Mouse (Mus musculus) MEL (cell line): ENCODE measurements around the gene Tedc1. TPM values are rescaled to one million over a fixed set of nuclear protein-coding genes. Genes with fewer than 3 reads are reported as not detected.

Experiments
- DNase-seq: peaks from one replicate; pipeline ENCODE4 v3.0.0; 2011; ENCODE audit warnings: low read depth, low spot score
- H3K27ac ChIP-seq: 2 replicates; pipeline ENCODE4 v1.5.1; 2012; ENCODE audit warnings: low read depth, mild to moderate bottlenecking, control low read depth, low read length, moderate library complexity; ENCODE audit not compliant: control insufficient read depth
- H3K27me3 ChIP-seq, 2 experiments: fragments of 150-350 bp in 1 of 2; sonication (generic) in 1 of 2; 2 replicates each; pipeline ENCODE4 v1.6.1; 2012; ENCODE audit warnings: low read length in 2 of 2, mild to moderate bottlenecking in 2 of 2, improper control_type of control experiment in 1 of 2, moderate library complexity in 1 of 2; ENCODE audit not compliant: insufficient read depth in 2 of 2, control insufficient read depth in 1 of 2
- H3K36me3 ChIP-seq, 2 experiments: 2 replicates each; pipeline ENCODE4 v1.6.1; 2012 to 2014; ENCODE audit warnings: low read length in 2 of 2, improper control_type of control experiment in 1 of 2, inconsistent platforms in 1 of 2, mild to moderate bottlenecking in 1 of 2; ENCODE audit not compliant: insufficient read depth in 2 of 2, control insufficient read depth in 1 of 2
- H3K4me1 ChIP-seq, 2 experiments: fragments of 150-350 bp in 1 of 2; sonication (generic) in 1 of 2; 2 replicates each; pipeline ENCODE4 v1.6.1; 2012; ENCODE audit warnings: low read length in 2 of 2, improper control_type of control experiment in 1 of 2, mild to moderate bottlenecking in 1 of 2; ENCODE audit not compliant: insufficient read depth in 2 of 2, control insufficient read depth in 1 of 2
- H3K4me3 ChIP-seq, 2 experiments: fragments of 150-350 bp in 1 of 2; sonication (generic) in 1 of 2; 2 replicates each; pipeline ENCODE4 v1.5.1; 2012; ENCODE audit warnings: low read depth in 2 of 2, low read length in 2 of 2, mild to moderate bottlenecking in 2 of 2, moderate library complexity in 2 of 2, control low read depth in 1 of 2, improper control_type of control experiment in 1 of 2; ENCODE audit not compliant: control insufficient read depth in 1 of 2, insufficient read depth in 1 of 2
- H3K79me2 ChIP-seq: 2 replicates; pipeline ENCODE4 v1.6.1; 2012; ENCODE audit warnings: mild to moderate bottlenecking, low read length, moderate library complexity; ENCODE audit not compliant: control insufficient read depth, poor library complexity, insufficient read depth
- H3K9ac ChIP-seq: 2 replicates; pipeline ENCODE4 v1.6.1; 2012; ENCODE audit warnings: low read depth, mild to moderate bottlenecking, control low read depth, low read length, moderate library complexity; ENCODE audit not compliant: control insufficient read depth, poor library complexity, severe bottlenecking
- H3K9me3 ChIP-seq: fragments of 150-350 bp; sonication (generic); replicated peaks from 2 replicates; pipeline ENCODE4 v1.6.1; 2012; ENCODE audit warnings: mild to moderate bottlenecking, low read length, improper control_type of control experiment, moderate library complexity; ENCODE audit not compliant: insufficient read depth
- BHLHE40 ChIP-seq: IDR thresholded peaks from 2 replicates; pipeline ENCODE4 v1.6.1; 2012; ENCODE audit warnings: low read depth, mild to moderate bottlenecking, inconsistent platforms, low read length, improper control_type of control experiment, borderline replicate concordance
- CTCF ChIP-seq, 3 experiments: IDR thresholded peaks in 2 of 3; conservative IDR thresholded peaks in 1 of 3; 2 replicates each; pipeline ENCODE4 v1.5.1; 2011 to 2012; ENCODE audit warnings: low read length in 3 of 3, low read depth in 2 of 3, mild to moderate bottlenecking in 2 of 3, improper control_type of control experiment in 1 of 3, inconsistent platforms in 1 of 3, mixed read lengths in 1 of 3, moderate library complexity in 1 of 3; ENCODE audit not compliant: control insufficient read depth in 1 of 3, insufficient read depth in 1 of 3, poor library complexity in 1 of 3, severe bottlenecking in 1 of 3
- ELF1 ChIP-seq: IDR thresholded peaks from 2 replicates; pipeline ENCODE4 v1.6.1; 2014; ENCODE audit warnings: low read depth, mild to moderate bottlenecking, inconsistent platforms, low read length, improper control_type of control experiment, moderate library complexity
- ETS1 ChIP-seq: IDR thresholded peaks from 2 replicates; pipeline ENCODE4 v1.6.1; 2012; ENCODE audit warnings: low read depth, mild to moderate bottlenecking, inconsistent platforms, low read length, improper control_type of control experiment, moderate library complexity
- GABPA ChIP-seq: IDR thresholded peaks from 2 replicates; pipeline ENCODE4 v1.6.1; 2012; ENCODE audit warnings: low read depth, mild to moderate bottlenecking, inconsistent platforms, low read length, improper control_type of control experiment, moderate library complexity
- HCFC1 ChIP-seq: IDR thresholded peaks from 2 replicates; pipeline ENCODE4 v1.6.1; 2012; ENCODE audit warnings: low read depth, mild to moderate bottlenecking, inconsistent platforms, low read length, improper control_type of control experiment, moderate library complexity
- JUND ChIP-seq: IDR thresholded peaks from 2 replicates; pipeline ENCODE4 v1.6.1; 2011; ENCODE audit warnings: low read depth, mild to moderate bottlenecking, improper control_type of control experiment, low read length
- MAFK ChIP-seq: IDR thresholded peaks from 2 replicates; pipeline ENCODE4 v1.6.1; 2011; ENCODE audit warnings: low read depth, mild to moderate bottlenecking, low read length, improper control_type of control experiment, borderline replicate concordance
- MAX ChIP-seq: IDR thresholded peaks from 2 replicates; pipeline ENCODE4 v1.6.1; 2011; ENCODE audit warnings: low read length, improper control_type of control experiment
- MAZ ChIP-seq: IDR thresholded peaks from 2 replicates; pipeline ENCODE4 v1.6.1; 2012; ENCODE audit warnings: low read depth, mild to moderate bottlenecking, inconsistent platforms, low read length, improper control_type of control experiment
- MEF2A ChIP-seq: IDR thresholded peaks from 2 replicates; pipeline ENCODE4 v1.6.1; 2014; ENCODE audit warnings: low read depth, mild to moderate bottlenecking, inconsistent platforms, low read length, improper control_type of control experiment; ENCODE audit not compliant: poor library complexity, insufficient replicate concordance, severe bottlenecking; ENCODE audit errors: extremely low read depth
- MXI1 ChIP-seq: IDR thresholded peaks from 2 replicates; pipeline ENCODE4 v1.6.1; 2011; ENCODE audit warnings: mild to moderate bottlenecking, low read depth, low read length, improper control_type of control experiment
- MYC ChIP-seq: IDR thresholded peaks from 2 replicates; pipeline ENCODE4 v1.6.1; 2011; ENCODE audit warnings: low read depth, mild to moderate bottlenecking, low read length, improper control_type of control experiment, moderate library complexity
- NRF1 ChIP-seq: IDR thresholded peaks from 2 replicates; pipeline ENCODE4 v1.6.1; 2014; ENCODE audit warnings: low read depth, mild to moderate bottlenecking, inconsistent platforms, low read length, improper control_type of control experiment, moderate library complexity; ENCODE audit not compliant: poor library complexity, insufficient read depth, severe bottlenecking
- POLR2A ChIP-seq, 2 experiments: IDR thresholded peaks; 2 replicates each; pipeline ENCODE4 v1.6.1; 2011 to 2012; ENCODE audit warnings: low read length in 2 of 2, mild to moderate bottlenecking in 2 of 2, control low read depth in 1 of 2, improper control_type of control experiment in 1 of 2, low read depth in 1 of 2, moderate library complexity in 1 of 2; ENCODE audit not compliant: control insufficient read depth in 1 of 2, insufficient read depth in 1 of 2, poor library complexity in 1 of 2
- POLR2AphosphoS2 ChIP-seq: IDR thresholded peaks from 2 replicates; pipeline ENCODE4 v1.6.1; 2011; ENCODE audit warnings: low read length, improper control_type of control experiment
- POLR2AphosphoS5 ChIP-seq: IDR thresholded peaks from 2 replicates; pipeline ENCODE4 v1.6.1; 2012; ENCODE audit warnings: low read depth, borderline replicate concordance, mild to moderate bottlenecking, inconsistent platforms, low read length, moderate library complexity, mixed read lengths
- RAD21 ChIP-seq: IDR thresholded peaks from 2 replicates; pipeline ENCODE4 v1.6.1; 2011; ENCODE audit warnings: mild to moderate bottlenecking, low read depth, low read length, improper control_type of control experiment
- RCOR1 ChIP-seq: IDR thresholded peaks from 2 replicates; pipeline ENCODE4 v1.6.1; 2012; ENCODE audit warnings: low read depth, mild to moderate bottlenecking, inconsistent platforms, low read length, improper control_type of control experiment
- UBTF ChIP-seq: IDR thresholded peaks from 2 replicates; pipeline ENCODE4 v1.6.1; 2012; ENCODE audit warnings: low read depth, mild to moderate bottlenecking, inconsistent platforms, low read length, improper control_type of control experiment, moderate library complexity, borderline replicate concordance; ENCODE audit not compliant: insufficient read depth
- ZC3H11A ChIP-seq: IDR thresholded peaks from 2 replicates; pipeline ENCODE4 v1.6.1; 2012; ENCODE audit warnings: low read depth, mild to moderate bottlenecking, inconsistent platforms, low read length, improper control_type of control experiment
- polyA plus RNA-seq, 2 experiments: library from polyadenylated mRNA; stranded (reverse) in 1 of 2; unstranded in 1 of 2; fragments of >175 nt in 1 of 2; fragments of >200 nt in 1 of 2; gene quantifications; 2 replicates each; pipeline versions ENCODE4 v1.2.1 to v1.2.4; 2012; ENCODE audit warnings: low replicate concordance in 2 of 2, low read depth in 1 of 2; ENCODE audit not compliant: insufficient read length in 2 of 2, insufficient read depth in 1 of 2, missing spikeins in 1 of 2
- total RNA-seq: library from RNA; depleted of rRNA; stranded (reverse); fragments of 300-350 nt; gene quantifications from 2 replicates; pipeline ENCODE4 v1.2.3, GENCODE M21; 2012

The Tedc1 gene
- total and polyA plus RNA-seq, 3 experiments, result 50.7 to 74.7 TPM; not detected in 1

DNA sequence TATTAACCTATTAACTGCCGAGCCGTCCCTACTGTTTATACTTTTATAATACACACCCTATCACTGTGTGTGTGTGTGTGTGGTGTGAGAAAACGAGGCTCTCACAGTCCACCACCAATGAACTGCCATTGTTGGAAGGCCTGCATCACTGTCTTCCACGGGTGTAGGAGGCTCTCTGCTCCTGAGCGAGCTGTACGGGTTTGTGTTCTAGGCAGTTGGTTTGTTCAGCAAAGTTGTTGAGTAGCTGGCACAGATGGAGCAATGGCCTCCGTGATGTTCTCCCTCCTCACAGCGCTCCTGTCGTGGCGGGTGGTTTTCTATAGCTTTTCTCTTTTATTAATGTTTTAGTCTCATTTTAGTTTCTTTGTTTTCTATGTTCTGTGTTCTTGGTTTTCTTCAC is 46.4 kb upstream of the Tedc1 start (continued):
- TF ChIP-seq HCFC1 (no peak), UBTF (no peak)

DNA sequence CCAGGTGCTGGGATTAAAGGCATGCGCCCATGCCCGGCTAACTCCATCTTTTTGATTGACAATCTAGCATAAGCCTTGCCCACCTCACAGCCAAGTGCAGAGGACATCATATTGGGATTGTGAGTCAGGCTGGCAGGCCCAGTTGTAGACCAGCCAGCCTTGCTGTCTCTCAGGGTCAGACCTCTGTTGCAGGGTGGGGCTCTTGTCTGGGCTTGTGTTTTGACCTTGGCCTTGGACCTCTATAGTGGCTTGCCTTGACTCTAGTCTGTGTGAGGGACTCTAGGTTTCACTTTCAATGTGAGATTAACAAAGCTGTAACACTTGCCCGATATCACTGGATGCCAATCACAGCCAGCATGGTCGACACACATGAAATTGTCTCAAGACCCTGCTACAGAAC is 42.1 kb upstream of the Tedc1 start:
- no peak overlapping the region for H3K27ac ChIP-seq
- peaks cover 21% of the 10 kb centered on the region for H3K79me2 ChIP-seq

GRCm38 (mm10) chr12:113114856-113115538 is 41.2 kb upstream of the Tedc1 start:
- H3K9me3 ChIP-seq, result no peaks in the 10 kb centered on the region
- TF ChIP-seq MXI1 (no peak), CTCF (IDR thresholded peaks at IDR 0.05 in 2 of 3, conservative IDR thresholded peaks at IDR 0.05 in 1 of 3; ENCODE audit: control insufficient read depth in 1 of 3, insufficient read depth in 1 of 3, low read depth in 2 of 3, low read length in 3 of 3, poor library complexity in 1 of 3, severe bottlenecking in 1 of 3) (peak in 1 of 3 experiments; percentile 1; a peak in 1 of 6 replicates), POLR2AphosphoS2 (peak; percentile 39; the same call in 1 of the 2 replicates), NRF1 (no peak), MYC (no peak), POLR2A (IDR thresholded peaks at IDR 0.05; ENCODE audit: control insufficient read depth in 1 of 2, insufficient read depth in 1 of 2, low read depth in 1 of 2, low read length in 2 of 2, poor library complexity in 1 of 2) (no peak; a peak in 1 of 4 replicates), GABPA (no peak)
- no peaks in the 10 kb centered on the region for H3K27me3 ChIP-seq
- H3K4me1 ChIP-seq, result no peaks in the 10 kb centered on the region
- no peak overlapping the region for H3K9ac ChIP-seq
- H3K4me3 ChIP-seq, result no peak overlapping the region
- no peak overlapping the region for H3K27ac ChIP-seq
- H3K36me3 ChIP-seq, result peaks cover 0 to 56% of the 10 kb centered on the region in 2 experiments; a peak in 2 of 4 replicates
- peaks cover 13% of the 10 kb centered on the region for H3K79me2 ChIP-seq
- DNase-seq, result no peak

More for the DNA sequence above, 42.1 kb upstream of the Tedc1 start:
- Histone ChIP-seq H3K36me3 (peaks cover 0 to 50% of the 10 kb centered on the region in 2 experiments; a peak in 2 of 4 replicates), H3K4me3 (no peak overlapping the region), H3K27me3 (no peaks in the 10 kb centered on the region), H3K9me3 (no peaks in the 10 kb centered on the region), H3K9ac (no peak overlapping the region), H3K4me1 (no peaks in the 10 kb centered on the region)
- DNase-seq, result no peak
- TF ChIP-seq UBTF, result no peak
- TF ChIP-seq GABPA, result no peak
- no peak for TF ChIP-seq JUND
- TF ChIP-seq RAD21, result no peak
- TF ChIP-seq MEF2A, result no peak
- no peak for TF ChIP-seq CTCF (IDR thresholded peaks at IDR 0.05 in 2 of 3, conservative IDR thresholded peaks at IDR 0.05 in 1 of 3; ENCODE audit: control insufficient read depth in 1 of 3, insufficient read depth in 1 of 3, low read depth in 2 of 3, low read length in 3 of 3, poor library complexity in 1 of 3, severe bottlenecking in 1 of 3)
- no peak for TF ChIP-seq ELF1
- TF ChIP-seq RCOR1, result no peak
- TF ChIP-seq MAFK, result no peak
- no peak for TF ChIP-seq MAZ
- no peak for TF ChIP-seq BHLHE40
- TF ChIP-seq ETS1, result no peak
- no peak for TF ChIP-seq MAX
- no peak for TF ChIP-seq POLR2AphosphoS5
- no peak for TF ChIP-seq ZC3H11A
- no peak for TF ChIP-seq HCFC1
